Mouse (Mus musculus): Measurements from ENCODE around the gene Prkag2.
"Not testable (repeated sequence)": the region's sequence is repeated elsewhere in the genome, so short reads cannot be mapped to it uniquely, and the experiment has no call there.

Prkag2 gene

DNA sequence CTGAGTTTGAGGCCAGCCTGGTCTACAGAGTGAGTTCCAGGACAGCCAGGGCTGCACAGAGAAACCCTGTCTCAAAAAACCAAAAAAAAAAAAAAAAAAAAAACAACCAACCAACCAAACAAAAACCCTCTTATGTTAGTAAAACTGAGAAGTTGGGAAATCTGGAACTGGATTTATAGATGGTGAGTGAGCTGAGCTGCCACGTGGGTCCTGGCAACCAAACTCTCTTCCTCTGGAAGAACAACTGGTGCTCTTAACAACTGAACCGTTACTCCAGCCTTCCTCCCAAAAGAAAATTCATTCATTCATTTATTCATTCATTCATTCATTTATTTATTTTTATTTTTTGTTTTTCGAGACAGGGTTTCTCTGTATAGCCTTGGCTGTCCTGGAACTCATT is 278.2 kb downstream of the Prkag2 start:
- DNase-seq (ENCODE audit: low read depth), result not testable (repeated sequence)

DNA sequence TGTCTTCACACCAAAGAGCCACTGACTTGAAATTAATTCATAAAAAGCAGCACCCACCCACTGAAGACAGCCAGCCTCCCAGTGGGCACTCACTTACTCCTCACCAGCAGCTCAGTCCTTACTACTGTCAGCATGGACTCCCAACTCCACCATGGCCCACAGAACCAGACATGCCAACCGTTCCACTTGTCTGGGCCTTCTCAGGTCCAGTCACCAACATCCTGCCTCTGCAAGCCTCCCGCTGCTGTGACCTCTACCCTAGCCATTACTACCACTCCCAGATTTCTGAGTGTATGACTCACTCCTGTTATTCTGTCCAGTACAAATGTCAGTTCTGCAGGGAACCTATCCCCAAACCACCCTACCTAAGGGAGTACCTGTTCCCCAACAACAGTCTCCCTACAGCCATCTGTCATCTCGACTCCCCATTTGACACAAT is 279.0 kb downstream of the Prkag2 start:
- no peak for DNase-seq (ENCODE audit: low read depth)

DNA sequence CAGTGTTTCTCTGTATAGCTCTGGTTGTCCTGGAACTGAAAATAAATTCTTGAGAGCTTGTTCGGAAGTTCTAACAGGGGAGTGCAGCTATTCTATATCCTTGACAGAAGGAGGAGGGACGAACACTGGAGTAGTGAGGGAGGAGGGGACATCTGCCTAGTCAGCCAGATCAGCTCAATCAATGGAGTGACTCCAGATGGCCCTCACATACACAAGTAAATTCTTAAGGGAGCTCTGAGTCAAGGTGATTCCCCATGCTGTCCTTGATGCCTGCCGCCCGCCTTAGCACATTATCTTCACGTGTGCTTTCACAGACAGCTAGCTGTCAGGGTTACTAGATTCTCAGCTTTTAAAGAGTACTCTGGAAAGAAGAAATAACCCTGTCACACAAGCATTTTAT is 279.8 kb downstream of the Prkag2 start:
- no peak for DNase-seq (ENCODE audit: low read depth)

DNA sequence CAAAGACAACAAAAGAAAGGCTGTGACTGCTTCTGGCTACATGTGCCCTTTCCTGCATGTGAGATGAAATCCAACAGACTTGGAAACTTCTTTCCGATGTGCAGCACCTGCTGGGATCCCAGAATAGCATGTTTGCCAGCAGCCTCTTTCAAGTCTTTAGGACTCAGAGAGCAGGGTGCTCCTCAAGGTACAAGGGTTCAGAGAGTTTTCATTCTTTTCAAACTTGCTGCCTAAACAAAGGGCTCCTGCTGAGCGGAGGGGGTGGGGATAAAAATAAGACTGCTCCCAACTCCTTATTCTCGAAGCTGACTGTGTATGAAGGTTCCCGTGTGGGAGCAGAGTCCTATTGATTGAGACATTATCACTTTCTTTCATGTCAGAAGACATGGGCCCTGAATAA is 283.3 kb downstream of the Prkag2 start:
- no peak for DNase-seq (ENCODE audit: low read depth)

DNA sequence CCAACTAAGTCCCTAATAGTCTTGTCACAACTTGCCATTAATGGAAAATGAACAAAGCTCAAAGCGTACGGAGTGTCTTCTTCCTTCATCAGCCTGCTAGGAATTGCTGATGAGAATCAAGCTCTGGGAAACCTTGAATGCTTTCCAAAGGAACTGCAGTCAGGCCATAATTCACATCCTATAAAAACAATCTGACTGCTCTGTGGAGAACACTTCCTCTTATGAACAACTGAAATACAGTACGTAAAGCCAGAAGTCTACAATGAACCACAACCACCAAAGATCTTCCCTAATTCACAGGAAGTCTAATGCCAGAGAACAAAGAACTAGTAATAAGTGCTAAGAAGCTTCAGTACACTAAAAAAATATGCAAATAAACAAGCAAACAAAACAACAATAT is 286.5 kb downstream of the Prkag2 start:
- DNase-seq (ENCODE audit: low read depth), result no peak

DNA sequence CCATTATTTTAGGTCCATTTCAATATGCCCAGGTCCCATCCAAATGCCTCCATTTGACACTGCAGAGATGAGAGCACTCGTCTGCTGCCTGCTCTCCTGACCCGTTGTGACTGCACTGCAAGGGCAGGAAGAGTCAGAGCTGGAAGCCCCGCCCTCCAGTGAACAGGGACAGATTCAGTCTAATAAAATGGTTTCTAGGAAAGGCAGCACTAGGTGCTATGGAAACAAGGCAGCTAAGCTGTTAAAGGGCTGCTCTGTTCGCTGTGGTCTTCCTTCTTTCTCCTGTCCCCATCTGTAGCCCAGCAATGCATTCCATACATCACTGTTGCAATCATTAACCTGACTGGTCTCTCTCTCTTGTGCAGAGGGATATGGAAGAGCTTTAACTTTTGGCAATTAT is 287.4 kb downstream of the Prkag2 start:
- DNase-seq (ENCODE audit: low read depth), result no peak

All from naive thymus-derived CD4-positive, alpha-beta T cell, adult 2 months (primary cell).